Mouse (Mus musculus) frontal cortex, adult (tissue): ENCODE data around the gene Soga1.
A peak's percentile ranks its signal among the peaks of the same experiment; 100 is the strongest.

ENCODE experiments used
- ATAC-seq: cut with Nextera tagmentation; 2 replicates; pipeline ENCODE4 v1.9.2; 2017; ENCODE audit warnings: mild to moderate bottlenecking, moderate library complexity, mixed read lengths; ENCODE audit not compliant: low TSS enrichment

Soga1 gene

GRCm38 (mm10) chr2:156990727-156991431 lies 88.2 kb downstream of the Soga1 start:
- 0 out of 2 replicates have a peak, but pooled peaks have one; percentile 13 for ATAC-seq

GRCm38 (mm10) chr2:156987316-156987715 lies 91.7 kb downstream of the Soga1 start:
- ATAC-seq: no peak

GRCm38 (mm10) chr2:156982864-156983263 lies 96.2 kb downstream of the Soga1 start:
- ATAC-seq: no peak

- no peak for ATAC-seq
These were observed 97.8 kb downstream of the Soga1 start for GRCm38 (mm10) chr2:156981291-156981690.

- no peak for ATAC-seq
These were observed 99.0 kb downstream of the Soga1 start for GRCm38 (mm10) chr2:156980059-156980458.

- ATAC-seq: no peak
These were observed 102.3 kb downstream of the Soga1 start for GRCm38 (mm10) chr2:156976711-156977110.

- ATAC-seq: no peak
These were observed 104.1 kb downstream of the Soga1 start for GRCm38 (mm10) chr2:156974967-156975366.

GRCm38 (mm10) chr2:156973316-156974100 lies 105.5 kb downstream of the Soga1 start:
- ATAC-seq: peak; percentile 75

GRCm38 (mm10) chr2:156970253-156970652 lies 108.8 kb downstream of the Soga1 start:
- ATAC-seq: no peak

GRCm38 (mm10) chr2:156968501-156968900 lies 110.6 kb downstream of the Soga1 start:
- ATAC-seq: no peak

GRCm38 (mm10) chr2:156967388-156967787 lies 111.7 kb downstream of the Soga1 start:
- 0 out of 2 replicates have a peak, but pooled peaks have one; percentile 11 for ATAC-seq
